Mouse (Mus musculus) neural tube, embryonic 12.5 days (tissue): ENCODE measurements at regions not wholly inside any gene's neighbourhood (a gene's known extent, or its start where the extent isn't known, plus 50 kb on each side); places are given as distances from the start of the nearest gene placed in this dataset.

Experiments
- ATAC-seq: fragments of 200-750 bp; cut with Nextera tagmentation; 2 replicates; pipeline ENCODE4 v1.8.0; 2017; ENCODE audit warnings: low read depth, mild to moderate bottlenecking, moderate TSS enrichment, moderate library complexity; ENCODE audit not compliant: low FRiP score
- H3K27ac ChIP-seq: fragments of 300-500 bp; sonication (generic); 2 replicates; pipeline ENCODE4 v1.5.1; 2016
- H3K27me3 ChIP-seq: fragments of 300-500 bp; sonication (generic); replicated peaks from 2 replicates; pipeline ENCODE4 v1.6.1; 2016; ENCODE audit warnings: mild to moderate bottlenecking
- H3K36me3 ChIP-seq: fragments of 300-500 bp; sonication (generic); 2 replicates; pipeline ENCODE4 v1.6.1; 2016; ENCODE audit warnings: mild to moderate bottlenecking
- H3K4me1 ChIP-seq: fragments of 300-500 bp; sonication (generic); 2 replicates; pipeline ENCODE4 v1.6.1; 2016
- H3K4me2 ChIP-seq: fragments of 300-500 bp; sonication (generic); replicated peaks from 2 replicates; pipeline ENCODE4 v1.6.1; 2016; ENCODE audit warnings: mild to moderate bottlenecking
- H3K4me3 ChIP-seq: fragments of 300-500 bp; sonication (generic); 2 replicates; pipeline ENCODE4 v1.5.1; 2016
- H3K9ac ChIP-seq: fragments of 300-500 bp; sonication (generic); 2 replicates; pipeline ENCODE4 v1.6.1; 2016; ENCODE audit warnings: mild to moderate bottlenecking
- H3K9me3 ChIP-seq: fragments of 300-500 bp; sonication (generic); 2 replicates; pipeline ENCODE4 v1.6.1; 2016; ENCODE audit warnings: mild to moderate bottlenecking
- WGBS: fragments of 180-500 bp; shearing (Covaris S2); methylation state at CpG from one replicate; pipeline ENCODE4 v1.1.7; 2016; 5-methylcytosine and 5-hydroxymethylcytosine counted together

DNA sequence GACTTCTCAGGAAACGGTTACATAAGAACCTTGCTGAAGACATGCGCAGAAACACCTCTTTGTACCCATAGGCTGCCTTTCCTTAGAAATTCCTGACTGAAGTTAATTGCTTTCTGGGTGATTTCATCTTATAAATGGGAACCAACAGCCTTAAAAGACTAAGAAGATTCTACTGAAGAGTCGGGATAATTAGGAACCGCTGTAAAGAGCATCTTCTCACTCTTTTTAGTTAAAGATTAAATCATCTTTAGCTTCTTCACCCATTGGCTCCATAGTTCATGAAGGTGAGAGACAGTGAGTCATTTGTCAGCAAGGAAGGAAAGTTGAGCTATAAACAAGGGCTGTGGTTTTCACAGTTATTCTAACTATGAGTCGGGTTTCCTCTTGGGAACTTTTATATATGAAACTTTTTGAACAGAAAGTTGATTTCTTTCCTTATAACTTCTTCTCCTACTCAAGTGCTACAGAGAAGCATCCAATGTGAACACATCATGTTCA lies 93.1 kb downstream of the Car2 start:
- Histone ChIP-seq H3K9ac (no peak overlapping the region), H3K4me3 (no peak overlapping the region), H3K4me1 (no peaks in the 10 kb centered on the region), H3K9me3 (no peaks in the 10 kb centered on the region), H3K36me3 (no peaks in the 10 kb centered on the region), H3K27ac (no peak overlapping the region), H3K27me3 (no peaks in the 10 kb centered on the region), H3K4me2 (no peak overlapping the region)
- no peak for ATAC-seq
- 41% methylated on average over 5 of the region's 5 CpGs for WGBS

DNA sequence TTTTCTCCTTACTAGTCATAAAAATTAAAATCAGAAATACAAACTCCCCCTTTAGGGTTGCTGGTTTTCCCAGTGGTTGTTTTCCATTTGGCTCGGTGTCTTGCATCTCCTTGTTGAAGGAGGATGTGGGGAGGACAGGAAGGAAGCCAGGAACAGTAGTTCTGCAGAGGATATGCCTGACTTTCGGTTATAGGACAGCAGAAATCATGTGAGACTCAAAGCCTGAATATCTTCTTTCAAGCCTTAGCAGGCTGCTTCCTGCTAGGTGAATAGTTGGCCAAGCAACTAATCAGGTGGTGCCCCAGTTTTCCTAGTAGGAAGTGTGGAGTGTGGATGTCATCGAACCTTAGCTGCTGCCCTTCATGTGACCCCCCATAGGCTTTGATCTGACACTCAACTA lies 103.6 kb downstream of the Car2 start:
- no peak overlapping the region for H3K4me2 ChIP-seq
- H3K27ac ChIP-seq = no peak overlapping the region
- no peak overlapping the region for H3K4me3 ChIP-seq
- H3K9me3 ChIP-seq = no peaks in the 10 kb centered on the region
- no peak for ATAC-seq
- no peak overlapping the region for H3K9ac ChIP-seq
- H3K36me3 ChIP-seq = no peaks in the 10 kb centered on the region
- 68% methylated on average over 3 of the region's 3 CpGs for WGBS
- no peaks in the 10 kb centered on the region for H3K27me3 ChIP-seq
- no peaks in the 10 kb centered on the region for H3K4me1 ChIP-seq

DNA sequence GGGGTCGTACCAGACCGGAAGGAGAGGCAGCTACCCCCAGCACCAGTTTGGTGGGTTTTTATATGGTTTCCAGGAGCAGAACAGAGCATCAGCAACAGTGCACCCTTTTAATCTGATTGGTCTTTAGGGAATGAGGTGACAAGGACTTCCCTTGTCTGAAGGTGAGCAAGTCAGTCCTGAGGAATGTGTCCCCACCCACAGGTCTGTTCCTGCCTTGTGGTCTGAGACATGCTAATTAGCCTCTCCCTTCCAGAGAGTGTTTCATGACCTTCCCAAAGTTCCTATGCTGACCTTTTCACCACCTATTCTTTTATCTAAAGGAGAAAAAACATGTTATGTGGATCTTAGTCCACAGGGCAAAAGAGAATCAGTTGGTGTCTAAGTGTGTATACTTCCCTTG lies 107.9 kb downstream of the Car2 start:
- 86% methylated on average over 2 of the region's 2 CpGs for WGBS
- Histone ChIP-seq H3K27me3 (no peaks in the 10 kb centered on the region), H3K4me3 (no peak overlapping the region), H3K4me2 (no peak overlapping the region), H3K4me1 (no peaks in the 10 kb centered on the region), H3K36me3 (no peaks in the 10 kb centered on the region), H3K27ac (no peak overlapping the region), H3K9me3 (no peaks in the 10 kb centered on the region), H3K9ac (no peak overlapping the region)
- no peak for ATAC-seq

DNA sequence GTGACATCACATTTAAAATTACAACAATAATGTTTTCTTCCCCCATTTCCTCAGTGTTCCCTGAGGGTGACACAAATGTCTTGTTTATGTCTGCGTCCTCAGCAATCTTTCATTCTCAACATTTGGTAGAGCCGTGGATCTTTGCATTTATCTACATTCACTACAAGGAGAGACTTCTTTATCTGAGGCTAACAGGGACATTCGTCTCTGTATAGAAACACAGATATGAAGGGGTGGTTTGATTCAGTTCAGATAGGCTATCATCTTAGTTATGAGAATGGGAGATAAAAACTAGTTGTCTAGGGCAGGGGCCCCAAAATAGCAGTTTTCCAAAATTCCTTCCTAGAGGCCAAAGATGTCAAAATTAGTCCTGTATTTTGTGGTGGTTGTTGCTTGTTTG lies 111.2 kb downstream of the Car2 start:
- no peaks in the 10 kb centered on the region for H3K4me1 ChIP-seq
- no peak overlapping the region for H3K27ac ChIP-seq
- H3K27me3 ChIP-seq = no peaks in the 10 kb centered on the region
- H3K9ac ChIP-seq = no peak overlapping the region
- no peaks in the 10 kb centered on the region for H3K9me3 ChIP-seq
- no peak overlapping the region for H3K4me2 ChIP-seq
- 84% methylated on average over 3 of the region's 3 CpGs for WGBS
- no peaks in the 10 kb centered on the region for H3K36me3 ChIP-seq
- no peak overlapping the region for H3K4me3 ChIP-seq
- ATAC-seq = no peak

DNA sequence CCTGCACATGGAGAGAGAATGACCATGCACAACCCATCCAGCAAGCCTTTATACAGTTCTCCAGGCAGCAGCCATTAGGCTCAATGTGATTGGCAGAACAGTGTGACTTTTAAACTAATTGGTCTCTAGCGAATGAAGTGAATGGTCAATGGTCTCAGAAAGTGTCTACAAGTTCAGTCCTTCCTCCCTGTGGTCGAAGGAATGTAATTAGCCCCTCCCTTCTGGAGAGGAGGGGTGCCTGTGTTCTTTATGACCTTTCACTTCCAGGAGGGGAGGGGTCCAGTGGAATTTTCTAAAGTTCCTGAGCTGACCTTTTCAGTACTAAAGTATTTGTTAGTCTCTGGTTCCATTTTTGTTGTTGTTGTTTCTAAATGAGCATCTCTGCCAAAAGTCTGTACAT lies 112.4 kb downstream of the Car2 start:
- H3K9me3 ChIP-seq = no peaks in the 10 kb centered on the region
- 28% methylated on average over 2 of the region's 2 CpGs for whole genome bisulfite sequencing
- no peaks in the 10 kb centered on the region for H3K4me1 ChIP-seq
- H3K4me2 ChIP-seq = no peak overlapping the region
- no peak for ATAC-seq
- no peak overlapping the region for H3K27ac ChIP-seq
- H3K27me3 ChIP-seq = no peaks in the 10 kb centered on the region
- H3K36me3 ChIP-seq = no peaks in the 10 kb centered on the region
- no peak overlapping the region for H3K4me3 ChIP-seq
- no peak overlapping the region for H3K9ac ChIP-seq

DNA sequence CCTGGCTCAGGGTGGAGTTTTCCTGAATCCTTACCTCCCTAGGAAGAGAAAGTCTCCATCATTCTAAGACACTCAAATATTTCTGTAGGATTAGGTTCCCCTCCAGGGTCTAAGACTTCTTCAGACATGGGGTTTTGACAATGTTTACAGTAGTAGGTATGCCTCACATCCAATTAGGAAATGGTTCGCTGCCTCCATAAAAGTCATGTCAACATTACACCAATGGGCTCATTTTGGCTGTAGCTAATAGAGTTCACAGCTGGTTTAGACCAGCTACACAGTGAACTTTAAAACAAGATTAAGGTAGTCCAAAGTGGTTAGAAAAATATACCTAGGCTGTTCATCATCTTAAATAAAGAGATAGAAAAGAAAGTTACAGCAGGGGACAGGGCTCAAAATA lies 113.3 kb downstream of the Car2 start:
- no peak for ATAC-seq
- no peak overlapping the region for H3K4me3 ChIP-seq
- H3K27ac ChIP-seq = no peak overlapping the region
- 83% methylated on average over 1 of the region's 1 CpGs for WGBS
- no peaks in the 10 kb centered on the region for H3K4me1 ChIP-seq
- no peaks in the 10 kb centered on the region for H3K36me3 ChIP-seq
- no peak overlapping the region for H3K9ac ChIP-seq
- H3K27me3 ChIP-seq = no peaks in the 10 kb centered on the region
- H3K4me2 ChIP-seq = no peak overlapping the region
- H3K9me3 ChIP-seq = no peaks in the 10 kb centered on the region

DNA sequence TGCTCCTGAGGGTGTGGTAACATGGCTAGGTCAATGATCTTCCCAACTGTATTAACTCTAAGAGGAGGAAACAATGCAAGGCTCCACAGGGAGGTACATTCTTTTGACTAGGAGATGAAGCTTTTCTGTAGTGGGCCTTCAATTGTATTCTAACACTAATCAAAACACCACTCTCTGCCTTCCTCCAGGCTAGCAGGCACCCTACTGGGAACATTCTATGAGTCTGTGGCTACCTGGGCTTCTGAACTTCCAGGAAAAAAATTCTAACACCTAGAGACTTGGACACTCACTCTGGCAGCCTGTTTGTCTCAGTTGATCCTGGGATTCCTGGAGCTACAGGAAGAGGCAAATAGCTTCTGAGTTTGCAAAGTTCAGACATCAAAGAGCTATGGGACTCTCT lies 113.8 kb downstream of the Car2 start:
- Histone ChIP-seq H3K9me3 (no peaks in the 10 kb centered on the region), H3K9ac (no peak overlapping the region), H3K36me3 (no peaks in the 10 kb centered on the region), H3K4me3 (no peak overlapping the region), H3K27me3 (no peaks in the 10 kb centered on the region), H3K4me2 (no peak overlapping the region), H3K4me1 (no peaks in the 10 kb centered on the region), H3K27ac (no peak overlapping the region)
- no peak for ATAC-seq

DNA sequence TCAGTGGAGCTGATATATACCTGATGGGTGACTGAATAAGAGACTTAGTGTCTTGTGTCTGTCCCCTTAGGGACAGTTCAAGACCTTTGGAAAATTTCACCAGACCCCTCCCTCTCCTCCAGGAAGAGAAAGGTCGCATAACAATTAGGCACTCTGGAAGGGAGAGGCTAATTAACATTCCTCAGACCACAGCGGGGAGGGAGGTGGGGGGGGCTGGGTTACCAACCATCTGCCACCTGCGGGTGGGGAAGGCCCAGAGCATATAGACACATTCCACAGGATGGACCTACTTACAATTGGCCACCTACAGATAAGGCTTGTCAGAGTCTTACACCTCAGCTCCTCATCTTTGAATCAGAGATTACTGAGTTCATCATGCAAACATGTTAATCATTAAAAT lies 114.6 kb downstream of the Car2 start:
- ATAC-seq = no peak
- 0% methylated on average over 3 of the region's 3 CpGs for WGBS
- Histone ChIP-seq H3K9ac (no peak overlapping the region), H3K4me3 (no peak overlapping the region), H3K4me2 (no peak overlapping the region), H3K36me3 (no peaks in the 10 kb centered on the region), H3K27me3 (no peaks in the 10 kb centered on the region), H3K4me1 (no peaks in the 10 kb centered on the region), H3K9me3 (no peaks in the 10 kb centered on the region), H3K27ac (no peak overlapping the region)

DNA sequence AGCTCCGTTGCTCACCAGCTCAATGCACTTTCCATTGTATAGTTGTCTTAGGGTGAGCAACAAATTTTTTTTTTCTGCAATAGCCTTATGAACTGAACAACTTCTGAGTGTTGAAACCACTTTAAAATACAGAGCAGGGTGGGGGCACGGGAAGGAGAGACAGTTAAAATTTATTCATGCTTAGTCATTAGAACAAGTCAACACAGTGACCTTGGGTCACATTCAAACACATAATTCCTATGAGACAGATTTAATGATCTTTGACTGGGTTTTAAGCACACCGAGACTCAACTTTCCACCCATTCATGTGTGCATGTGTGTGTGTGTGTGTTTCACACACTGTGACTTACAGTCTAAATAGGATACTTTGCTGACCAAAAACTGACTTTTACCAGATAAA lies 121.7 kb downstream of the Car2 start:
- Histone ChIP-seq H3K27ac (no peak overlapping the region), H3K36me3 (no peaks in the 10 kb centered on the region), H3K4me3 (no peak overlapping the region), H3K4me1 (no peaks in the 10 kb centered on the region), H3K4me2 (no peak overlapping the region), H3K9ac (no peak overlapping the region), H3K9me3 (no peaks in the 10 kb centered on the region), H3K27me3 (no peaks in the 10 kb centered on the region)
- no peak for ATAC-seq
- WGBS = 48% methylated on average over 3 of the region's 3 CpGs

DNA sequence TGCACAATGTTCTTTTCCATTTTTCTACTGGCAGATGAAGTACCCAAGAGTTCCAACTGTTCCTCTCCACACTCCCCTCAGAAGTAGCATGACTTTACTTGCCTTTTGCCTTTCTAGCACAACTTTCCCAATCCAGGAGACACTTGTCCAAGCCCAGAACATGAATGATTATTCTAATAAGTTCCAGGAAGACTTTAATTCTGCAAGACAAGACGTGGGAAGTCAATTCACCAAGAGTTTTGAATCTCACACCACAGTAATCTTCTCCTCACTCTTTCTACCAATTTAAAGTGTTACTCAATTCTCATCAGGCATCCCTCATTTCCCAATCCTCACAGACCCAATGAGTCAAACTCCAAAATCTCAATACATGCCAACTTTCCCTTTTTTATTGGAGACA lies 122.4 kb downstream of the Car2 start:
- Histone ChIP-seq H3K4me2 (no peak overlapping the region), H3K36me3 (no peaks in the 10 kb centered on the region), H3K4me1 (no peaks in the 10 kb centered on the region), H3K9ac (no peak overlapping the region), H3K27ac (no peak overlapping the region), H3K9me3 (no peaks in the 10 kb centered on the region), H3K27me3 (no peaks in the 10 kb centered on the region), H3K4me3 (no peak overlapping the region)
- no peak for ATAC-seq
- WGBS = 81% methylated on average over 1 of the region's 1 CpGs

DNA sequence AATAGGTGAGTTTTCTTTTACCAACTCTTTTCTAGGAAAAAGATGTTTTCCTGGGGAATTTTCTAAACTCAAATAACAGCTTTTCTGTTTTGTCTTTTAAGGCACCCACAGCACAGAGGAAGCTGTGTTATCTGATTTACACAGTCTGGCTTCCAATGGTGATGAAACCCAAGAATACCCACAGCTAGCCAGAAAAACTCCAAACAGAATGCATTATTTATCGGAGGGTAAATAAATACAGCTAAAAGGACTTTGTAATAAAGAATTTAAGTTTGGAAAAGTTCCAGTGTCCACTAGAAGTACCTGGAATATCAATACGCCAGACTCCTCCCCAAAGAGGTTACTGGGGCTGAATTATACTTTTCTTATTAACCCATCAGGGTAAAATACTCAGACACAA lies 123.7 kb downstream of the Car2 start:
- Histone ChIP-seq H3K4me3 (no peak overlapping the region), H3K9ac (no peak overlapping the region), H3K9me3 (no peaks in the 10 kb centered on the region), H3K27me3 (no peaks in the 10 kb centered on the region), H3K4me2 (no peak overlapping the region), H3K36me3 (no peaks in the 10 kb centered on the region), H3K27ac (no peak overlapping the region), H3K4me1 (no peaks in the 10 kb centered on the region)
- ATAC-seq = no peak
- 93% methylated on average over 2 of the region's 2 CpGs for WGBS

DNA sequence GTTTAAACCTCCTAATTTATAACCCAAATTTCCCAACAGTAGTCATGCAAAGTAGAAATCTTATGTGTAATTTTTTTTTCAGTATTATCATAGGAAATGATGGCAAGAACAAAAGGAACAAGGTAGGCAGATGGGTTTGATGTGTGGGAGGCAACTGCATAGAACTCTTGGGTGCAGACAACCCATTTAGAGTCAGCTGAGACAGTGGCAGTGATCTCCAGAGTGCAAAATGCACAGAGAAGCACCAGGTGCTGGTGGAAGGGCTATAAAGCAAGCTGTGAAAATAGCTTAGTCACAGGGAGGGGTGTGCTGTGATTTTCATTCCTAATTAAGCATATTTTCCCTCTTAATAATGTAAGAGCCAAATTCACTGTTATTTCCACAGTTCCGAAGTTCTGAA lies 130.5 kb downstream of the Car2 start:
- 78% methylated on average over 1 of the region's 1 CpGs for WGBS
- no peak overlapping the region for H3K27ac ChIP-seq
- no peak overlapping the region for H3K9ac ChIP-seq
- H3K4me3 ChIP-seq = no peak overlapping the region
- H3K4me1 ChIP-seq = no peaks in the 10 kb centered on the region
- ATAC-seq = no peak
- H3K36me3 ChIP-seq = no peaks in the 10 kb centered on the region
- no peaks in the 10 kb centered on the region for H3K27me3 ChIP-seq
- no peaks in the 10 kb centered on the region for H3K9me3 ChIP-seq
- H3K4me2 ChIP-seq = no peak overlapping the region

DNA sequence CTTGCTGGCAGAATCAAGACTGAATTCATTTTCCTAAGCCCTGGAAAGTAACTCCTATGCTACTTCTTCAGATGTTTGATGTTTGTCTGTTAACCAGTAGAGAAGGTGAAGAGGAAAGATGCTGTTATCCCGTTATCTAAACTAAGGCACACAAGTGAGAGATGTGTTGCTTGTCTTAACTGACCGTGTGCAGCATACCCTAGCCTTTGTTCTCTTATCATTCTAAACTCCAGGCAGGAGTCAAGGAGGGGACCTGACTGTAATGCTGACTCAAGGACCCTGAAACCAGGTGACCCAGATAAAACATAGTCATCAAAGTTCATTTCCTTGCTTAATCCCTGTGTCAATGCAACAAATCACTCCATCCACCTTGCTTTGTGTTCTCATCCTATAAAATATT lies 136.7 kb downstream of the Car2 start:
- H3K36me3 ChIP-seq = no peaks in the 10 kb centered on the region
- no peak overlapping the region for H3K4me2 ChIP-seq
- WGBS = 84% methylated on average over 2 of the region's 2 CpGs
- H3K9me3 ChIP-seq = no peaks in the 10 kb centered on the region
- no peak overlapping the region for H3K4me3 ChIP-seq
- H3K27me3 ChIP-seq = no peaks in the 10 kb centered on the region
- ATAC-seq = no peak
- no peaks in the 10 kb centered on the region for H3K4me1 ChIP-seq
- no peak overlapping the region for H3K27ac ChIP-seq
- H3K9ac ChIP-seq = no peak overlapping the region
